Mouse (Mus musculus) liver, embryonic 14.5 days (tissue): ENCODE results near the gene Paqr4.

Experiments used
- CTCF ChIP-seq: IDR thresholded peaks from 2 replicates; pipeline ENCODE4 v1.5.1; 2016; ENCODE audit warnings: antibody characterized with exemption, low read depth, control low read depth
- EP300 ChIP-seq: IDR thresholded peaks from 2 replicates; pipeline ENCODE4 v1.6.1; 2016; ENCODE audit warnings: antibody characterized with exemption, low read depth

GRCm38 (mm10) chr17:23749400-23750191 lies 8.9 kb upstream of the Paqr4 start:
- TF ChIP-seq CTCF (no peak), EP300 (no peak)
